Mouse (Mus musculus) 416B (cell line): ENCODE measurements at regions not wholly inside any gene's neighbourhood (a gene's known extent, or its start where the extent isn't known, plus 50 kb on each side); places are given as distances from the start of the nearest gene placed in this dataset.

Experiments used
- DNase-seq: peaks from one replicate; pipeline ENCODE4 v3.0.0; 2011; ENCODE audit warnings: low read depth

GRCm38 (mm10) chr2:108358500-108358899 is 922.0 kb upstream of the Kif18a start:
- DNase-seq: no peak

GRCm38 (mm10) chr2:108404181-108404580 is 876.4 kb upstream of the Kif18a start:
- peak; percentile 1 for DNase-seq

GRCm38 (mm10) chr2:108446598-108446997 is 833.9 kb upstream of the Kif18a start:
- DNase-seq: no peak
